22 mouse cellular contexts compared by ENCODE assay signal in genomic region chr14:121397471-121397870, GRCm38 (mm10). TPM values are rescaled to one million over a fixed set of nuclear protein-coding genes. Genes with fewer than 3 reads are reported as not detected.
A peak's percentile ranks its signal among the peaks of the same experiment; 100 is the strongest.
DNase-seq lines count a peak whose midpoint lies in the region; ATAC-seq lines count a peak whose summit lies in the region.
"Had no signal": no experiment of that assay in that cellular context is flagged by ENCODE, and none has a peak within 500 bp of the region (broad histone marks: within the 10 kb centered on the region; RNA-seq: fewer than 3 reads in every experiment).

No protein-coding gene starts in this region.

- H3K9ac ChIP-seq in hindbrain, embryonic 13.5 days: no peak overlapping the region
- no peak overlapping the region for H3K9ac ChIP-seq in midbrain, embryonic 16.5 days (ENCODE audit: low read depth, low read length)
- H3K9ac ChIP-seq: forebrain, postnatal 0 days; intestine, embryonic 15.5 days; limb, embryonic 13.5 days; liver, embryonic 13.5 days; lung, embryonic 15.5 days; midbrain, embryonic 15.5 days had no signal

- H3K4me1 ChIP-seq in hindbrain, embryonic 10.5 days (replicated peaks): no peaks in the 10 kb centered on the region
- no peaks in the 10 kb centered on the region for H3K4me1 ChIP-seq in hindbrain, embryonic 13.5 days (replicated peaks)
- H3K4me1 ChIP-seq in midbrain, embryonic 10.5 days: no peaks in the 10 kb centered on the region
- H3K4me1 ChIP-seq in midbrain, embryonic 16.5 days (ENCODE audit: control insufficient read depth, insufficient read depth, low read length): no peaks in the 10 kb centered on the region
- H3K4me1 ChIP-seq: intestine, embryonic 15.5 days; limb, embryonic 13.5 days; liver, embryonic 13.5 days; lung, embryonic 15.5 days; midbrain, embryonic 15.5 days had no signal

- no peak for ATAC-seq in hindbrain, embryonic 13.5 days (ENCODE audit: low FRiP score)
- ATAC-seq in midbrain, embryonic 16.5 days: no peak
- ATAC-seq: forebrain, postnatal 0 days; hindbrain, embryonic 16.5 days; intestine, embryonic 15.5 days; midbrain, embryonic 15.5 days had no signal

- no peaks in the 10 kb centered on the region for H3K27me3 ChIP-seq in hindbrain, embryonic 10.5 days (ENCODE audit: insufficient read depth, poor library complexity, severe bottlenecking)
- H3K27me3 ChIP-seq in hindbrain, embryonic 13.5 days: no peaks in the 10 kb centered on the region
- H3K27me3 ChIP-seq in midbrain, embryonic 10.5 days (ENCODE audit: low read depth, poor library complexity, severe bottlenecking): no peaks in the 10 kb centered on the region
- H3K27me3 ChIP-seq in midbrain, embryonic 16.5 days (ENCODE audit: control insufficient read depth, insufficient read depth, low read depth, low read length): no peaks in the 10 kb centered on the region
- H3K27me3 ChIP-seq: intestine, embryonic 15.5 days; limb, embryonic 13.5 days; lung, embryonic 15.5 days; midbrain, embryonic 15.5 days had no signal

- no peak overlapping the region for H3K4me3 ChIP-seq in hindbrain, embryonic 10.5 days
- H3K4me3 ChIP-seq in hindbrain, embryonic 13.5 days: no peak overlapping the region
- H3K4me3 ChIP-seq in midbrain, embryonic 10.5 days: no peak overlapping the region
- H3K4me3 ChIP-seq in midbrain, embryonic 16.5 days (ENCODE audit: low read depth, low read length): no peak overlapping the region
- H3K4me3 ChIP-seq: forebrain, embryonic 10.5 days; intestine, embryonic 15.5 days; limb, embryonic 13.5 days; liver, embryonic 13.5 days; lung, embryonic 15.5 days; midbrain, embryonic 15.5 days had no signal

- H3K27ac ChIP-seq in hindbrain, embryonic 10.5 days: no peak overlapping the region
- no peak overlapping the region for H3K27ac ChIP-seq in hindbrain, embryonic 13.5 days
- no peak overlapping the region for H3K27ac ChIP-seq in midbrain, embryonic 10.5 days (replicated peaks)
- H3K27ac ChIP-seq in midbrain, embryonic 16.5 days (ENCODE audit: low read length): no peak overlapping the region
- H3K27ac ChIP-seq: forebrain, embryonic 10.5 days; intestine, embryonic 15.5 days; limb, embryonic 13.5 days; liver, embryonic 13.5 days; lung, embryonic 15.5 days; midbrain, embryonic 15.5 days had no signal

- H3K4me2 ChIP-seq in hindbrain, embryonic 13.5 days: no peak overlapping the region
- no peak overlapping the region for H3K4me2 ChIP-seq in midbrain, embryonic 16.5 days (ENCODE audit: low read length)
- H3K4me2 ChIP-seq: intestine, embryonic 15.5 days; limb, embryonic 13.5 days; liver, embryonic 13.5 days; lung, embryonic 15.5 days; midbrain, embryonic 15.5 days had no signal

- H3K36me3 ChIP-seq in hindbrain, embryonic 10.5 days: no peaks in the 10 kb centered on the region
- H3K36me3 ChIP-seq in hindbrain, embryonic 13.5 days: no peaks in the 10 kb centered on the region
- H3K36me3 ChIP-seq in midbrain, embryonic 10.5 days: no peaks in the 10 kb centered on the region
- no peaks in the 10 kb centered on the region for H3K36me3 ChIP-seq in midbrain, embryonic 16.5 days (ENCODE audit: control insufficient read depth, insufficient read depth, low read length)
- H3K36me3 ChIP-seq: forebrain, embryonic 10.5 days; intestine, embryonic 15.5 days; limb, embryonic 13.5 days; liver, embryonic 13.5 days; lung, embryonic 15.5 days; midbrain, embryonic 15.5 days had no signal

- 55% methylated on average over 1 of the region's 1 CpGs for WGBS in hindbrain, embryonic 10.5 days
- WGBS in hindbrain, embryonic 13.5 days: 35% methylated on average over 1 of the region's 1 CpGs
- WGBS in midbrain, embryonic 10.5 days: 64% methylated on average over 1 of the region's 1 CpGs
- WGBS in midbrain, embryonic 16.5 days: 54% methylated on average over 1 of the region's 1 CpGs

- no peaks in the 10 kb centered on the region for H3K9me3 ChIP-seq in hindbrain, embryonic 10.5 days
- H3K9me3 ChIP-seq in hindbrain, embryonic 13.5 days: no peaks in the 10 kb centered on the region
- H3K9me3 ChIP-seq in midbrain, embryonic 10.5 days (replicated peaks): no peaks in the 10 kb centered on the region
- no peaks in the 10 kb centered on the region for H3K9me3 ChIP-seq in midbrain, embryonic 16.5 days (replicated peaks; ENCODE audit: control insufficient read depth, low read length, poor library complexity, severe bottlenecking)
- H3K9me3 ChIP-seq: forebrain, embryonic 10.5 days; intestine, embryonic 15.5 days; lung, embryonic 15.5 days; midbrain, embryonic 15.5 days had no signal

- peak; percentile 56 for DNase-seq in hindbrain, embryonic 10.5 days (ENCODE audit: low spot score)
- peak; percentile 23 for DNase-seq in midbrain, embryonic 10.5 days (ENCODE audit: low spot score)
- peak; percentile 14 for DNase-seq in forelimb bud, embryonic 11.5 days (ENCODE audit: low read depth, low spot score)
- peak; percentile 23 for DNase-seq in retina, postnatal 1 day
- no peak for DNase-seq in adrenal gland, adult (ENCODE audit: inconsistent age in 2 of 2, low spot score in 1 of 2)
- DNase-seq in cerebellum, adult 18-20 months: no peak
- DNase-seq: adrenal gland, postnatal 25 days; cerebellum, postnatal 10 days; forebrain, postnatal 0 days; kidney, adult 9 months; kidney, postnatal 14 days; liver, embryonic 13.5 days; right cerebral cortex, postnatal 25 days; spleen, adult 18-20 months had no signal

RNA-seq across cellular contexts. Expression of gene Stk24, which starts 17.7 kb away (rescaled TPM):
- 32.8 and 36.2 TPM in 2 replicates for polyA plus RNA-seq in hindbrain, embryonic 10.5 days (2016; fragmentation: Nextera tagmentation; extraction: Ambion mirVana)
- 20.2 TPM in 2 replicates for polyA plus RNA-seq in hindbrain, embryonic 13.5 days (2015; fragmentation: Nextera tagmentation; extraction: Ambion mirVana)
- 35.0 and 36.8 TPM in 2 replicates for polyA plus RNA-seq in midbrain, embryonic 10.5 days (2016; fragmentation: Nextera tagmentation; extraction: Ambion mirVana)
- 14.5 and 16.1 TPM in 2 replicates for polyA plus RNA-seq in midbrain, embryonic 16.5 days (2015; fragmentation: Nextera tagmentation; extraction: Ambion mirVana)

Comparison
In these comparisons a context has a peak if more than half of its experiments do, and no peak if none do; other contexts are left out.
1. DNase-seq: peak in hindbrain, embryonic 10.5 days (single experiment), midbrain, embryonic 10.5 days (single experiment), forelimb bud, embryonic 11.5 days (single experiment) and retina, postnatal 1 day (single experiment); none in adrenal gland, adult (0 of 2) and cerebellum, adult 18-20 months (0 of 2).